Mouse (Mus musculus): Measurements from ENCODE around the gene Sh2b2.
"Not testable (repeated sequence)": the region's sequence is repeated elsewhere in the genome, so short reads cannot be mapped to it uniquely, and the experiment has no call there.

Gene Sh2b2

DNA sequence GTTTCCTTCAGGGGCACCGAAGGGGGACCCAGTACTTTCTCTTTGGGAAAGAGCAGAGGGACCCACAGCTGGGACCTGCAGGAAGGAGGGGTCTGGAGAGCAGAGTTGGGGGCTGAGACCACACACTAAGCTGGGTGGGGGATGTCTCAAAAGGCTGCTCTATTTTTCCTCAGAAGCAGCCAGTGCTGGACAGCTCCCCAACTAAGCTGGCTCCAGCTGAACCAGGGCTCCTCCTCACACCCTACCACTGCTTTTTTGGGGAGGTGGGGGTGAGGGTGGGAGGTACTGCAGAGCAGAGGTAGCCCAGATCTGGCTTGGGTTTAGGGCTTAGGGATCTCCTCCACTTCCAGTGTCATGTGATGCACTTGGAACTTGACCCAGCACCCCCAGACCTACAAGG, 6.0 kb downstream of the Sh2b2 start:
- no peak for DNase-seq (ENCODE audit: low read depth, low spot score)

DNA sequence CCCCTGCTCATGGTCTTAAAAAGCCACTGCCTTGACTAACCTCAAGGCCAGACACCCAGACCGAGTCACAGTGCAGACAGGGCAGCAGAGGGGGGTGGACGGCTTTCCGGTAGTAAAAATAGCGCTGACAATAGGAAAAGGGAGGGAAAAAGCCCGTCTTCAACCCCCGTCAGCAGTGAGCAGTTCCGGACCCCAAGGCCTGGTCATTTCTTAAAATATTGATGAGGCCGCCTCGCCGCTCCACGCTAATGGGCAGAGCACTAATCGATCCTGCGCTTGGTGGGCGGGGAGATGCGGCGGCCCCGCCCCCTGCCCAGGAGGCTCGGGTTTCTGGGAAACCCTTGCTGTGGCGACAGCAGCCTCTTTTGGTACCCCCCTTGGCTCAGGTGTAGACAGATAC, 8.7 kb downstream of the Sh2b2 start:
- DNase-seq (ENCODE audit: low read depth, low spot score) = no peak

DNA sequence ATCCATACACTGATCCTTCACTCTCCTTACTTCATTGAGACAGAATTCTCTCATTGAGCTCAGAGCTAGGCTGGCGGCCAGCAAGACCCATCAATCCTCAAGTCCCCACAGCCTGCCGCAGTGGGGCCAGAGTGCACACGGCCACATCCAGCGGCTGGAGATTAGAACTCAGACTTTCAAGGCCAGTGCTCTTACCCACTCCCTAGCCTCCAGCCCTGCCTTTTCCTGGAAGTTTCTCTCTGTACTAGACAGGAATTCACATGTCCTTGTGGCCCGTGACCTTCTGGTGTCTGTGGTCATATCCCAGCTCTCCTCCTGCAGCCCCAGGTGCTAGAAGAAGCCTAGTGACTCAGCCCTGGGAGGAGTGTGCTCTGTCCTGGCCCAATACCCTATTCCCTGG, 9.7 kb downstream of the Sh2b2 start:
- no peak for DNase-seq (ENCODE audit: low read depth, low spot score)

DNA sequence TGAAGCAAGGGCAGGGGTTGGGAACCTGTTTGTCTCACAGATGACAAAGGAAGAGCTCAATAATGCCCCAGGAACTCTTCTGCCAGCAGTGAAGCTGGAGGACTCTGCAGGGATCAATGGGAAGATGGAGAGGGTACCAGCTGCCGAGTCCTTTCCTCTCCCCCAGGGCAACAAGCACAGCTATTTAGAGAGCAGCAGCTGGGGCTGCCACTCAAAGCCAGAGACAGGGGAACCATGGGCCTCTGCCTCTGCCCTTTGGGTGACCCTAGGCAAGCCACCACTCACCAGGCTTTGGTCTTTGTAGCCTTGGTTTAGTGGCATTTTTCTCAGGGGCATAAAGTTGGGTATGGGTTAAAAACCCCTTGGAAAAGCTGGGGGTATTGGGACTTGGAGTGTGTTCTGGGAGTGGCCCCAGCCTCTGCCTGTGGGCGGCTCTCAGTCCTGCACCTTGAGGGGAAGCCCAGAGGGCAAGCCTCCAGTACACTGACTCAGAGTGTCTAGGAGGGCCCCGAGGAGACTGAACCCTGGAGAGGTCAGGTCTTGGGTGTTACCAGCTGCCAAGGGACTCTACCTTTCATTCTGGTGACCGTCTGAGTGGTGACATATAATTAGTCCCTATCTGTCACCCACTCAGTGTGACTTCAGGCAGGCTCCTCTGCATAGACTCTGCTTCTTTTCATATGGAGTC, 15.9 kb downstream of the Sh2b2 start:
- no peak for DNase-seq (ENCODE audit: low read depth, low spot score)

DNA sequence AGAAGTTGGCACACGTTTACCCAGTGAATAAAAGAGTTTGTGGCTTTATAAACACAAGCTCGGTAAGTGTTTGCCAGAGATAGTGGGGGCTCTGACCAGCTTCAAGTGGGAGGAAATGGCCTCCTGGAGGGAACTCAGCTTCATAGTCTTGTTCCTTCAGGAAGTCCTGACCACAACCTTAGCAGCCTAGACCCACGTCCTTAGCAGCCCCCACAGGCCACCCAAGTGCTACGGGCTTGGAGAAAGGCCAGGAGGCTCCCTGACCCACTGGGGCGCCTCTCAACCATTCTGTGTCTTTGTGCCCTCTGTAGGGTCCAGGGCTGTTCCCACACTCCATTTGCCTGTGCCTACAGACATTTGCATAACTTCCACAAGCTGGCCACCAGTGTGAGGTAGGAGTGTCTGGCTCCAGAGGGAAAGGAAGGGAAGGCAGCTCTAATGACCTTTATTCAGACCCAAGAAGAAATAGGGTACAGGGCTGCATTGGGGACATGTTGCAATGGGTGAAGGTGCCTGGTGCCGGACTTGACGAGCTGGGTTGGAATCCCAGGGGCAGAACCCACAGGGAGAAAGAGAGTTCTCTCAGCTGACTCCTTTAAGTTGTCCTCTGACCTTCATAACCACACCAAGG, 20.0 kb downstream of the Sh2b2 start:
- DNase-seq (ENCODE audit: low read depth, low spot score) = no peak

DNA sequence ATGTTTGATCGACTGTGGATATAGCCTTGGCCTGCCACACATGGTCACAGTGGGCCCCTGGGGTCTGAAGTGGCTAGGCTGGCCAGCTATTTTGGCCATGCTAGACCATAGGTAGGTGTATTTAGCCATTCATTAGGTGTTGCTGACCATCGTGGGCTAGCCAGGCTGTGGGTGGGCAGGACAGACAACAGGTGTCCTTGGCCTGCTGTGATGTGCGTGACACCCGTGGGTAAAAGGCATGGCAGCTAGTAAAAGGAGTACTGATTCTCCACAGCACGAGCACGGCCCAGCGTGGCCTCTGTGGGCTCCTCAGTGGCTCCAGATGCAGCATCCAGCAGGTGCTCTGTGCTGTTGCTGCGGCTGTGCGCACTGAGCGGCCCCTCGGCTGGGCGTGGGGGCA, 27.8 kb downstream of the Sh2b2 start:
- DNase-seq (ENCODE audit: low read depth, low spot score) = no peak

DNA sequence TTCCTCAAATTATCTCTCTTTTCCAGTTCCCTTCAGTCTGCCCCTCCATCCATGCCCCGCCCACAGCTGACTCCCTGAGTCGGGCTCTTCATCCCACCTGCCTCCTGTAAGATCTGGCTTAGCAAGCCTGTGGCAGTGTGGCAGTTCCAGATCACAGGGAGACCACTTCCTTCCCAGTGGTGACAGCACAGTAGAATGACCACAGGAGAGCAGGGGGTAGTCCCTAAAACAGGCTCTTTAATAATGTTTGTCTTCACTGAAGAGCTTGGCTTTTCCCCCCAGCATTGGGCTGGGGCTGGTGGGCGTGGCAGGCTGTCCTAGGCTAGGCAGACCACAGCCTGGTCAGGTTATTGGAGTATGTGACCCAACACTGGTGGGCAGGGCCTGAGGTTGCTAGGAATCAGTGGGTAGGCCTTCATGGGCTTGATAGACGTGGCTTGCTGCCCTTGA, 28.4 kb downstream of the Sh2b2 start:
- no peak for DNase-seq (ENCODE audit: low read depth, low spot score)

DNA sequence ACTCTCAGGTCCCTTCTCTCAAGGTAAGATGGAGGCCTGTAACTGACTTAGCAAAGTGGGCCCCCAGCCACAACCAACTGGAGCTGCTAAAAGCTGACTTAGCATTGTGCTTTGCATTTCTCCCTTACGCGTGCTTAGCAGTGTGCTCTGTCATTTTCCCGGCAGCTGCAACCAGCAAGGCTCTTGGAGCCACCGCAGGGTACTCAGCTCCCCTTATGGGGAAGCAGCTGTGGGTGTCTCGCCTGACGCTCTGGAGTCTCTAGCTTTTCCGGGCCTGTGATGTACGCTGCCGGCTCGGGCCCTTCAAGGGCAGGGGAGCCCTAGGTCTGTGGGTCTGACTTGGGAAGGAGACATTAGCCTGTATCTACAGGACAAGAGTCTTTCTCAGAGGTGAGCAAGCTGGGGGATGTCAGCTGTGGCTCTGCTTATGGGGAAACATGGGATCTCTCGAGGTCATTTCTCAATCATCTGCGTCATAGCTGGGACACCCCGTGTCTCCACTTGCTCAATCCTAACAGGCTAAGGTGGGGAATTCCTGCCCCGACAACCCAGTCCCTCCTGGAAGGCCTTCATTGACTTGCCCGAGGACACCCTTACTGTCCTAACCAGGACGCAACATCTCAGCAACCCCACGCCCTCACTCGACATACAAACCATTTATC, 29.2 kb downstream of the Sh2b2 start:
- no peak for DNase-seq (ENCODE audit: low read depth, low spot score)

DNA sequence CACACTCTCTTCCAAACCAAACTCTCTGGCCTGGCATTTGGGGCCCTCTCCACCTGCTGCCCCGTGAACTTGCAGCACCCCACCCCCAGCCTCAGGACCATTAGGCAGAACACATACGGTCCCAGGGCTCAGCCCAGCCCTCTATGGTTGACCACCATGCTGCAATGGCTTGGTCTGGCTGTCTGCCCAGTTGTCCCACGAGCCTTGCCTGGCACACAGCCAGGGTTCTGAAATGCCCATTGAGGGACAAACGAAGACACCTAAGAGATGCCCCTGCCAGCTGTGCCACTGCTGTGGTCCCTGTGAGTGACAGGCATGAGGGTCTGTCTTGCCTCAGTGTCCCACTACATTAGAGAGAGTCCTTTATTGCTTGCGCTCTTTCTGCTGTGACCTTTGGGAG, 30.4 kb downstream of the Sh2b2 start:
- no peak for DNase-seq (ENCODE audit: low read depth, low spot score)

DNA sequence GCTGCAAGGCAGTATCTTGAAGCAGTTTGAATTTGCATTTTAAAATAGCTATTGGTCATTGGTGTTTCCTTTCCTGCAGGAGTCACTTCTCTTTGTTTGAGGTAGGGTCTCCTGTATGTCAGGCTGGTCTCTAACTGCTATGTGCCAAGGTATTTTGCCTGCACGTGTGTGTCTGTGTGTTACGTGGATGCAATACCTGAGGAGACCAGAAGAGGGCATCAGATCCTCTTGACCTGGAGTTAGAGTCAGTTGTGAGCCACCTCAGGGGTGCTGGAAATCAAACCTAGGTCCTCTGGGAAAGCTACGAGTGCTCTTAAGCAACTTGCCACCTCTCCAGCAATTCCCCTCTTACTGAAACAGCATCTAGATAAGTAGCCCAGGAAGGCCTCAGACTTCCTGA, 31.1 kb downstream of the Sh2b2 start:
- DNase-seq (ENCODE audit: low read depth, low spot score) = no peak

DNA sequence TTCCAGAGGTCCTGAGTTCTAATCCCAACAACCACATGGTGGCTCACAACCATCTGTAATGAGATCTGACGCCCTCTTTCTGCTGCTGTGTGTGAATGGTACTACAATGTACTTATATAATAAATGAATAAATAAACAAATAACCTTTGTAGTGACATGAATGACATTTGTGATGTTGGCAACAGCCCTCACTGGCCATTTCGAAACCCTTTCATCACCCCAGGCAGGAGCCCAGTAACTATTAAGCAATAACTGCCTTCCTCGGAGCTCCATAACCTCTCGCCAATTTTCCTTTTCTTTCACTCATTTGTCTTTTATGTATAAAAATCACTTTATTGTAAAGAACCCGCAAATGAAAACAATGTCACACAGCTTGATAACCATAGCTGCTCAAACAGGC, 32.6 kb downstream of the Sh2b2 start:
- DNase-seq (ENCODE audit: low read depth, low spot score) = no peak

DNA sequence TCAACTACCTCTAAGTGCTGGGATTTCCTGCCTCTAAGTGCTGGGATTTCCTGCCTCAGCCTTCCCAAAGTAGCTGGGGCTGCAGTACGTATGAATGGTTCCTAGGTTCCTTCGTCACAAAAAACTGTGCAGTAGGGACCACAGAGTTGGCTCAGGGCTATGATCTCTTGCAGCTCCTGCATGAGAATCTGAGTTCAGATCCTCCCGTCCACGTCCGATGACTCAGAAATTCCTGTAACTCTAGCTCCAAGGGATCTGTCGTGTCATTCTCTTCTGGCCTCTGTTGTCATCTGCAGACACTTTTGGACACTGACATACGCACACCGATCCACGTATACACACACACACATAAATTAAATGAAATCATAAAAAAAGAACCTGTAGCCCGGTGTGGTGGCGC, 33.6 kb downstream of the Sh2b2 start:
- no peak for DNase-seq (ENCODE audit: low read depth, low spot score)

DNA sequence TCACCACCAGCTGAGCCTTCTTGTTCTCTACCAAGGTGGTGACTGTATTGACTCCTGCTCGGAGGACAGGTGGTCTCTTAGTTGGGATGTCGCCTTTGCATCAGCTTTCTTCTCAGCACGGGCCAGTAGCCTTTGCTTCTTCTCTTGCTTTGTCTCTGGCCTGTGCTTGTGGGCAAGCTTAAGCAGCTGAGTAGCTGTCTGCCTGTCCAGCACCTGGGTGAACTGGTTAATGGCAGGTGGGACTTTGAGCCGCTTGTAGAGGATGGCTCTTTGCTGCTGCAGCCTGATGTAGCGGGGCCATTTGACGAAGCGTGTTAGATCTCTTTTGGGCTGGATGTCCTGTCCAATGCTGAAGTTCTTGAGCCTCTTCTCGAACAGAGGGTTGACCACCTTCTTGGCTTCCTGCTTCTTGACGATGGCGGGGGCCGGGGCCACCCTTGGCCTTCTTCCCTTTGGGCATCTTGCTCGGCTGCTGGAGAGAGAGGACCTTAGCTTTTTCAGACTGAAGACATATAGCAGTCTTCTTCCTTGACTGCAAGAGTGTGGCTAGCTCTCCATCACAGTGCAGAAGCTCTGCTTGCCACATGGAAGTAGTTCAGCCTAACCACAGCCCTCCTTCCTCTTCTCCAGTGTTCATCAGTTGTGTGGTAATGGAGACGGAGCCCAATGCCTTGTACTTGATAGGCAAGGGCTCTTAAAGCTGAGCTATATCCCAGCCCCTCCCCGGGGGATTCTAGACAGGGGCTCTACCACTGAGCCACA, 34.8 kb downstream of the Sh2b2 start:
- not testable (repeated sequence) for DNase-seq (ENCODE audit: low read depth, low spot score)

DNA sequence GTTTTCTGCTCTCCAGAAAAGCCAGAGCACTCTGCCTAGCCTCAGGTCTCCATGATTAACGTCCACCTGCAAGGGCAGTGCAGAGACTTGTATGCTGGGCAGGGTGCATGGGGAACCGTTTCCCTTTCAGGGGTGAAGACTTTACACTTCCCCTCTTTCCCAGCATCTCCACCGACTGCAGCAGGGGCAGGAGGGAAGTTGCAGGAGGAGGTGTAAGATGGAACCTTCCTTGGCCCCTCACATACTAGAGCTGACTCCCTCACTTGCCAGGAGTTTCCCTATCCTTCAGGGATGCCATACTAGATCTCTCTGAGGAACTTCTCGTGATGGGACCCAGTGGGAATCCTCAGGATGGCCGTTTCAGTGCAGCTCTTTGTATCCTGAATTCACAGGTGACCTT, 35.8 kb downstream of the Sh2b2 start:
- no peak for DNase-seq (ENCODE audit: low read depth, low spot score)

DNA sequence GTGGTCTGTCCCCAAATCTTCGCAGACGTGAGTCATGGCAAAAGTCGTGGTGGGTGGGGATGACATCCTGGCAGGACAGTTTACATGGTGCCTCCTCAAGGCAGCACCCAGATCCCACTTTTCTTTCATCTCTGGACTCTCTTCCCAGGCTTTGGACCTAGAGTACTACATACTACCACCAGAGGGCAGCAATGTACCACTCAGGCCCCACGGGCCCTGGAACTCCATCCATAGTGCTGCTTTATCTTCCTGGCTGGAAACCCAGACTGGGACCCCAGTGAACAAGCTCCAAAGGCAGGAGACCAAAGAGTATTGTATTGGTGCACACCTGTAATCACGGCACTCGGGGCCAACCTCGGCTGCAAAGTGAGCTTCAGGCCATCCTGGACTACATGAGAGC, 44.5 kb downstream of the Sh2b2 start:
- DNase-seq (ENCODE audit: low read depth, low spot score) = peak; percentile 76

DNA sequence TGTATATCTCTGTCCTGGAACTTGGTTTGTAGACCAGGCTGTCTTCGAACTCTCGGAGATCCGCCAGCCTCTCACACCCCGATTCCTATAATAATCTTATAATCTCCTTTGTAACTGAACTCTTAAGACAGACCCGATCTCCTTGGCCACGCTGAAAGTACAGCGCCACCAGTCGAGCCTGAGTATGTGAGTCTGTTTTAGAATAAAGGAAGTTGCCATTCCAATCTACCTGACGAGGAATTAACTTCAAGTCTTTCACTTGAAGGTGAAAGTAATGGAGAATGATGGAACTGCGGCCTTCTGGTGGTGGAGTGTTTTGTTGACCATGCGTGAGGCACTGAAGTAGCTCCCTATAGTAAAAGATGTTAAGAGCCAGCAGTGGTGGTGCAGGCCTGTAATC, 46.8 kb downstream of the Sh2b2 start:
- no peak for DNase-seq (ENCODE audit: low read depth, low spot score)

DNA sequence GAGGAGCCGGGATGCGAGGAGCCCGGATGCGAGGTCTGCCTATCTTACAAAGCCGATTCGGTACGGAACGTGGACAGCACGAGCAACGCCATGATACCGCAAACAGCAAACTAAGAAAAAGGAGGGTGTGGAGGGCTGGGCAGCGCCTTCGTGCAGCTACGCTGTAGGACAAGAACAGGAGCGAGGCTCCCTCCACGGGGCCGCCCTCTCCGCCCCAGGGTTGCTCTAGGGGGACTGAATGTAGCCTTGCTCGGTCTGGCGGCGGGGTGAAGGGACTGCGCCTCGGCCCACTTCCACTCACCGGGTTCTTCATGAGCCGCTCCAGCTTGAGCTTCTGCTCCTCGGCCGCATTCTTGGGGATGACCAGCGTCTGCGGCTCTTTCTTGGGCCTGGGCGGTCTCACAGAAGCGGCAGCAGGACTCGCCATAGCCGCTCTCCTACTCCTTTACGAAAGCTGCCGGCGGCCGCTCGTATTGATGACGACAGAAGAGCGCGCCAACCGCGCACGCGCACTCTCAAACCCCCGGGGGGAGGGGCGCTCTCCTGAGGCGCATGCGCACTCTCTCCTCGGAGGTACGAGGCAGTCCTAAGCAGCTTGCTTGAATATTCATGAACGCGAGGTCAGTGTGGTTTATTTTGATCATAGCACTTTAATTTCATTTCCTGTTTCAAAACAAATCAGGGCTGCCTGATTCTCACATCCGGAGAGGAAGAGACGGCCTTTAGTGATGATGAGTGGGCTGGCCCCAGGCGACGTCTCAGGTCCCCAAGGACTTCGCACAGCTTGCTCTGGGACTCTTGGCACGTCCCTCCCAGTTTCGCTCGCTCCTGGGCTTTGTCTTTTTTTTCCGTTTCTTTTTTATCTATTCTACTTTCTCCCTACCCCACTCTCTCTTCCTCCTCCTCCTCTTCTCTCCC, 47.6 kb downstream of the Sh2b2 start, which contains the start of gene Prkrip1:
TSS of gene Prkrip1 (minus strand) at position 490 of the 918 bp plus-strand sequence.
- peak; percentile 96 for DNase-seq (ENCODE audit: low read depth, low spot score)

DNA sequence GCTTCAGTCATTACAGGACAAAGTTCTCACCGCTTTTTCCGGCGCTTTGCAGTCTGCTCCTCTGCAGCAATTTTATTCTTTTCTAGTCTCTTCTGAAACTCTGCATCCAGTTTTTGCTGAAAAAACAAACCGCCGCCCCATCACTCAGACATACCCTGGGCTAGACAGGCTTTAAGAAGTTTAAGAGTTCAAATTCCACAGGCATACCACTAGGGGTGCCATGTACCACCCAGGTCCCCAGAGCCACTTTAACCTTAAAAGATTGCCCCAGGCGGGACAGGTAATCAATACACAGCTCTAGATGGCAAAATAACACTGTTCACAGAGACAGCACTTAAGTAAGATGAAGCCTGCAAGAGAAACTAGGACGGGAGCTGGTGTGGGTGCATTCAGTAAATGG, 54.5 kb downstream of the Sh2b2 start:
- no peak for DNase-seq (ENCODE audit: low read depth, low spot score)

DNA sequence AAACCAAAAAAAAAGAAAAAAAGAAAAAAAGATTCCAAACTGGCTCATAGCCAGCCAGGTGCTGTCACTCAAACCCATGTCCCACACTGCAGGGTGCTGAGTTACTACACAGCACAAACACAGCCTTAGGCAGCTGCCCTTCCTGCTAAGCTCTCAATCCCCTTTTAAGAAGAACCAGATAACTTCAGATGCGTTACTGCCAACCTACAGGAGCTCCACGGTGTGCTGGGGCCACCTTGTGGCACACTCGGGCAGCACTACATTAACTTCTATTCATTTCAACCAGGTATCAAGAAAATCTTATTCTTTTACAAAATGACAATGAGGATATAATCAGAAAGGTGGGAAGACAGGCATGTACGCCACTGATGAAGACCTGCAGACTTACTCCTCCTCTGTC, 59.6 kb downstream of the Sh2b2 start:
- no peak for DNase-seq (ENCODE audit: low read depth, low spot score)

DNA sequence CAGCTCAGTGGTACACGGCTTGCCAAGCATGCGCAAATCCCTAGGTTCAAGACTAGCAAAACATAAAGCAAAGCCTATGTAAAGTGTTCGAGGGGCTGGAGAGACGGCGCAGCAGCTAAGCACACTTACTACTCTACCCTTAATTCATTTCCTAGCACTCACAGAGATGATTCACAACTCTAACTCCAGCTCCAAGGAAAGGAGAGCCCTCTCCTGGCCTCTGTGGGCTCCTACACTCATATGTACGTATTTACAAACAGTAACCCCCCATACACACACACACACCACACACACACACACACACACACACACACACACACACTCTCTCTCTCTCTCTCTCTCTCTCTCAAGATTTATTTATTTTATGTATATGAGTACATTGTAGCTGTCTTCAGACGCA, 62.6 kb downstream of the Sh2b2 start:
- no peak for DNase-seq (ENCODE audit: low read depth, low spot score)

DNA sequence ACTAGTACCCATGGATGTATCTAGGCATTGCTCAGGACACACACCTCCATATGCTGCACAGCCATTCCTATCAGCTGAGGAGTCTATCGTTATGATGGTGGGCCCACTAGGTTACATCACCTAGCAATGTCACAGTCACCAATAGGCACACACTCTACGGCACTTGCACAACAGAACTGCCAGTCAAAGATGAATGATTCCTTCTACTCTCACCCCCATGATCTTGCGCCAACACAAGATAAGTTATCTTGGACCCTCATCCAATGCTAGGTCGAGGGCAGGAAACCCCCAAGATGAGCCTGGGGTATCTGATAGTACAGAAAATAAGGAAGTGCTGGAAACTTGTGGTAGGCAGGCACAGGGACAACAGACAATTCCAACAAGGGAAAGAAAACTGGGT, 63.5 kb downstream of the Sh2b2 start:
- no peak for DNase-seq (ENCODE audit: low read depth, low spot score)
